Mouse (Mus musculus): ENCODE data around the gene Nemp1. TPM values are rescaled to one million over a fixed set of nuclear protein-coding genes. Genes with fewer than 3 reads are reported as not detected.
A peak's percentile ranks its signal among the peaks of the same experiment; 100 is the strongest.

The Nemp1 gene
- polyA plus RNA-seq, 1 experiment from 2014 or later, result 12.6 TPM

DNA sequence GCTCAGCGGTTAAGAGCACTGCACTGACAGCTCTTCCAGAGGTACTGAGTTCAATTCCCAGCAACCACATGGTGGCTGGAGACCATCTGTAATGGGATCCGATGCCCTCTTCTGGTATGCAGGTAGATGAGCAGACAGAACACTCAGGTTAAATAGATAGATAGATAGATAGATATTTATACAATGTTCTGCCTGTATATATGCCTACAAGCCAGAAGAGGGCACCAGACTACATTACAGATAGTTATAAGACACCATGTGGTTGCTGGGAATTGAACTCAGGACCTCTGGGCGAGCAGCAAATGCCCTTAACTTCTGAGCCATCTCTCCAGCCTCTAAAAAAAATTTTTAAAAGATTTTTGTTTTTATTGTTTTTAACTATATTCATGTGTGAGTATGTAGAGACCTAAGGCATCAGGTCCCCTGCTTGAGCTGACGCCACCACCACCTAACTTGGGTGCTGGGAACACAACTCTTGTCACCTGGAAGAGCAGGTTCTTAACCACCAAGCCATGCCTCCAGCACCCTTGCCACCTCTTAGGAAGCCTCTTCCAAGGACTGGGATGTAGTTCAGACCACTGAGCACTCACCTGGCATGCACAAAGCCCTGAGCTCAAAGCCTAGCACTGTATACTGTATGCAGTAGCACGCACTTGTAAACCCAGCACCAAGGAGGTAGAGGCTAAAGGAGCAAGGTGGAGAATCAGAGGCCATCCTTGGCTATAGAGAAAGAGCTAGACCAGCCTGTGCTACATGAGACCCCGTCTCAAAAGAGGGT, 43.1 kb upstream of the Nemp1 start:
- H3K9ac ChIP-seq (replicated peaks), result no peak overlapping the region
- H3K9me3 ChIP-seq, result peaks cover 13% of the 10 kb centered on the region
- no peak overlapping the region for H3K27ac ChIP-seq
- WGBS, result 89% methylated on average over 6 of the region's 6 CpGs
- no peaks in the 10 kb centered on the region for H3K27me3 ChIP-seq
- H3K4me1 ChIP-seq (replicated peaks), result peaks cover 17% of the 10 kb centered on the region
- H3K36me3 ChIP-seq, result 0 out of 2 replicates have a peak, but pooled peaks cover 5% of the 10 kb centered on the region
- no peak for ATAC-seq (ENCODE audit: insufficient number of reproducible peaks, insufficient read depth, low FRiP score, low TSS enrichment, low read depth)
- H3K4me3 ChIP-seq (replicated peaks), result no peak overlapping the region
- H3K4me2 ChIP-seq, result no peak overlapping the region

DNA sequence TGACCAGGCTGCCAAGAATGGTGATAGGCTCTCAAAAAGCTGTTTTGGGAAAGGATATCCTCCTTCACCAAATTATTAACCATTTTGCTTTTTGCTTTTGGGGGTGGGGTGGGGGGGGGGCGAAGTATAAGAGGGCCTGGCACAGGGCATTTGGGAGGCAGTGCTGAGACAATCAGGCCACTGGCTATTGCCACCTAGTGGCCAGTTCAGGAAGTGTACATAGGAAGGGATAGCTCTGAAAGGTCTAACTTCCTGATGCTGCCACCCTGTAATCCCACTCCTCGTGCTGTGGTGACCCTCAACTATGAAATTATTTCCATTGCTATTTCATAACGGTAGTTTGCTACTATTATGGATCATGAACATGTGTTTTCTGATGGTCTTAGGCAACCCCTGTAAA, 40.3 kb upstream of the Nemp1 start:
- no peak for ATAC-seq (ENCODE audit: insufficient number of reproducible peaks, insufficient read depth, low FRiP score, low TSS enrichment, low read depth)
- Histone ChIP-seq H3K27me3 (no peaks in the 10 kb centered on the region), H3K4me3 (replicated peaks) (no peak overlapping the region), H3K27ac (no peak overlapping the region), H3K4me1 (replicated peaks) (peaks cover 5% of the 10 kb centered on the region; the same call in 1 of the 2 replicates), H3K4me2 (no peak overlapping the region), H3K9ac (replicated peaks) (no peak overlapping the region), H3K36me3 (0 out of 2 replicates have a peak, but pooled peaks cover 5% of the 10 kb centered on the region), H3K9me3 (peaks cover 13% of the 10 kb centered on the region)
- 94% methylated on average over 3 of the region's 3 CpGs for WGBS

DNA sequence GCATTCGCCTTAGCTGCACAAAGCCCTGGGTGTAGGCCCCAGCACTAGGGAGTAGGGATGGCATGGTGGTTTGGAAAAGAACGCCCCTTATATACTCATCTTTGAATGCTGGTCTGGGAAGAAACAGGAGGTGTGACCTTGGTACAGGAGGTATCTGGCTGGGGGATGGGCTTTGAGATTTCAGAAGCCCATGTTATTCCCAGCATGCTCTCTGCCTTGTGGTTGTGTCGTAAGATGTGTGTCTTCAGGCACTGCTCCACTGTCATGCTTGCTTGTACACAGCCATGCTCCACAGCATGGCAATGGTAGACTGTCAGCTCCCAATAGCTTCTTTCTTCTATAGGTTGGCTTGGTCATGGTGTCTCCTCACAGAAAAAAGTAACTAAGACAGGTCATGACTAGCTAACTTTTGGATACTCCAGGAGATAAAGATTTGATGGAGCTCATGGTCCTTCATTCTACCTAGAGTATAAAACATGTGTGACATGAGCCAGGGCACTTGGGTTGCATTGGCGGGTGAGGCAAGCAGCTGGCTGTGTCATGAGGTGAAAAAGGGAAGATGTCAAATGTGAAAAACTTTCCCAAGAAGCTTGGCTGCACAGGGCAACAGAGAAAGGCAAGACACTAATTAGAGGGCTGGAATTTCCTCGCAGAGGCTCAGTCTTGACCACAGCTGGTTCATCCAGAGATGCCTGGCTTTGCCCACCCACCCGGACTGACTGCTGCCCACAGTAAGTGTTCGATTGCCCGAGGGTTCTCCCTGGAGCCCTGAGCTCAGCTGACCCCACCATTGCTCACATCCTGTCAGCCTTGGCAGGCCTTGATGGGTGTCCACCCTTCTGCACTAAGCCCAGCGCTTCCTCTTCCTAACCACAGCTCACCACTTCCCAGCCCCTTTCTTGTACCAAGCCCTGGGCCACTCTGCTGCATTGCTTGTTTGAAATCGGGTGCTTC, 35.2 kb upstream of the Nemp1 start:
- Histone ChIP-seq H3K9me3 (peaks cover 6% of the 10 kb centered on the region), H3K9ac (replicated peaks) (no peak overlapping the region), H3K36me3 (no peaks in the 10 kb centered on the region), H3K4me2 (no peak overlapping the region), H3K4me3 (replicated peaks) (no peak overlapping the region), H3K27ac (no peak overlapping the region), H3K27me3 (no peaks in the 10 kb centered on the region), H3K4me1 (replicated peaks) (no peaks in the 10 kb centered on the region)
- no peak for ATAC-seq (ENCODE audit: insufficient number of reproducible peaks, insufficient read depth, low FRiP score, low TSS enrichment, low read depth)
- WGBS, result 83% methylated on average over 10 of the region's 10 CpGs

DNA sequence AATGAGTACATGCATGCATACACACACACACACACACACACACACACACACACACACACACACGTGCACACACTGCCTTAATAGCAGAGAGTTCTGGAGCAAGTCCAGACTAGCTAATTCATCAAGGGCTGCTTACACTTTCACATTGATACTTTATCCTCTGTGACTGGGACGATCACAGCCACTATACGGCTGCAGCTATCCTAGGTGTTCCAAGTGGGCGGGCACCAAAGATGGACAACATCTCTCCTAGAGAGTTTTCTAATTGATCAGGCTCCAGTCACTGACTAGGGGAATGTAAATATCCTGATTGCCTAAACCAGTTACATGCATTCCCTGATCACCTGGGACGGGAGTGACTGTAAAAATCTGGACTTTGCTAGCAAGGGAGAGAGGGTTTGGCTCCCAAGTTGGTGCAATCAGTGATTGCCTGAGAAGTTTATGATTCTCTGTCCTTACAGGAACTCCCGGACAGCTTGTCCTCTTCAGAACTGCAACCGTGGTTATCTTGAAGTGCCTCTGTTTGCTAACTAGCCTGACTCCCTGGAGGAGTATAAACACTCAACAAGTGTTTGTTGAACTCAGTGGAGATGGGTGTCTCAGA, 33.9 kb upstream of the Nemp1 start:
- ATAC-seq (ENCODE audit: insufficient number of reproducible peaks, insufficient read depth, low FRiP score, low TSS enrichment, low read depth), result no peak
- H3K36me3 ChIP-seq, result no peaks in the 10 kb centered on the region
- H3K27ac ChIP-seq, result no peak overlapping the region
- WGBS, result 60% methylated on average over 7 of the region's 7 CpGs
- H3K9ac ChIP-seq (replicated peaks), result no peak overlapping the region
- H3K9me3 ChIP-seq, result no peaks in the 10 kb centered on the region
- no peak overlapping the region for H3K4me2 ChIP-seq
- H3K4me3 ChIP-seq (replicated peaks), result no peak overlapping the region
- no peaks in the 10 kb centered on the region for H3K4me1 ChIP-seq (replicated peaks)
- H3K27me3 ChIP-seq, result no peaks in the 10 kb centered on the region

DNA sequence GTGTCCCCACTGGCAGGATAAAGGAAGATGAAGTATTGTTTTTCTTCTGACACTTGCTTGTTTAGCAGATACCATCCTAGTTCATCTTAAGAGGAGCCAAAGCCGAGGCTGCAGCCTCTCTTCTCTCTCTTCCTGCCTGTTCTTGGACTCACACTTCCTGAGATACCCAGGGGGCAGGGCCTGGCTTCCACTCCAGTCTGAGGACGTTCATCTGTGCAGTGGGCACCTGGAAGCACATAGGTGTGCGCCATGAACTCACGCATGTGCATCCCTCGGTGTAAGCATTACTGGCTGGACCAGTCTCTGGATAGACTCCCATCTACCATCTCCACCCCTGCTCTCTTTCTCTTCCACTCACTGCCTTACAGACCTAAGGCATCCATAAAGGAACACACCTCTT, 26.3 kb upstream of the Nemp1 start:
- Histone ChIP-seq H3K4me2 (no peak overlapping the region), H3K4me1 (replicated peaks) (peaks cover 26% of the 10 kb centered on the region), H3K9me3 (no peaks in the 10 kb centered on the region), H3K9ac (replicated peaks) (no peak overlapping the region), H3K27me3 (no peaks in the 10 kb centered on the region), H3K36me3 (no peaks in the 10 kb centered on the region), H3K4me3 (replicated peaks) (no peak overlapping the region), H3K27ac (no peak overlapping the region)
- no peak for ATAC-seq (ENCODE audit: insufficient number of reproducible peaks, insufficient read depth, low FRiP score, low TSS enrichment, low read depth)
- WGBS, result 68% methylated on average over 5 of the region's 5 CpGs

DNA sequence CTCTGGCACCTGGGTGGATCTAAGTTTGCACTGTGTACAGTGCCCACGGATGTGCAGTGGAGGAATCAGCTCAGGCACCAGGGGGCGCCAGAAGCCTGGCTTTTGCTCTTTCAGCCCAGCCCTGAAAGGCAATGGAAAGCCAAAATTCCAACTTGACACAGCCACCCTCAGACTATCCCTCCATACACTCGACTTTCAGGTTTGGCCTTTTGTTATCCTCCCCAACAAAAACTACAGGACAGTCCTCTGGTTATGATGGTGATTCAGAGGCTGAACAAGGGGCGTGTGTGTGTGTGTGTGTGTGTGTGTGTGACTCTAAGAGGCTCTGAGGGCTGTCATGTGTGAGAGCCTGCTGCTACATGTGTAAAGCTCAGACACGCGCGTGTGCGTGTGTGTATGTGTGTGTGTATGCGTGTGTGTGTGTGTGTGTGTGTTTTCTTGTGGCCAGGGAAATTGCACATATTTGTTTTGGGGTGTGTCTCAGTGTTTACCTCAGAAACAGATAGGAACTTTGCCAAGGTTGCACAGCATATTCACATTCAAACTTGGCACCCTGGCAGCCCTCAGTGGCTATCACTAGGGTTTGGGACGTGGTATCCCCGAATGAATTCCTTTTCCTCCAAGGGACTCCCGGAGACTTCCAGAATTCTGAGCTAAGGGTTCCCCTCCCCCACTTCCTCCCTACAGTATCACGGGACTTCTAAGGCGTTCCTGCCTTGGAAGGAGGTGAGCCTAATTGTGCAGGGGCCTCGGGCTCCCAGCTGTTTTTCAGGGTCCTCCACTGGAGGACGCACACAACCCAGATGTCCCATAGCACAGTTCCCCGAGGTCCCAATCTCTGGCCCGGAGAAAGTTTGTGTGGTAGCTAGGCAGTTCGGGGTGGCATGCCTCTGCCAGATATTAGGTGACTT, 24.6 kb upstream of the Nemp1 start:
- Histone ChIP-seq H3K36me3 (no peaks in the 10 kb centered on the region), H3K4me1 (replicated peaks) (peaks cover 26% of the 10 kb centered on the region), H3K9ac (replicated peaks) (peak overlapping the region; percentile 64), H3K27me3 (no peaks in the 10 kb centered on the region), H3K4me2 (peak overlapping the region; percentile 74), H3K27ac (peak overlapping the region; percentile 66), H3K9me3 (no peaks in the 10 kb centered on the region), H3K4me3 (replicated peaks) (peak overlapping the region; percentile 42)
- WGBS, result 7% methylated on average over 19 of the region's 19 CpGs
- ATAC-seq (ENCODE audit: insufficient number of reproducible peaks, insufficient read depth, low FRiP score, low TSS enrichment, low read depth), result peak; percentile 77

DNA sequence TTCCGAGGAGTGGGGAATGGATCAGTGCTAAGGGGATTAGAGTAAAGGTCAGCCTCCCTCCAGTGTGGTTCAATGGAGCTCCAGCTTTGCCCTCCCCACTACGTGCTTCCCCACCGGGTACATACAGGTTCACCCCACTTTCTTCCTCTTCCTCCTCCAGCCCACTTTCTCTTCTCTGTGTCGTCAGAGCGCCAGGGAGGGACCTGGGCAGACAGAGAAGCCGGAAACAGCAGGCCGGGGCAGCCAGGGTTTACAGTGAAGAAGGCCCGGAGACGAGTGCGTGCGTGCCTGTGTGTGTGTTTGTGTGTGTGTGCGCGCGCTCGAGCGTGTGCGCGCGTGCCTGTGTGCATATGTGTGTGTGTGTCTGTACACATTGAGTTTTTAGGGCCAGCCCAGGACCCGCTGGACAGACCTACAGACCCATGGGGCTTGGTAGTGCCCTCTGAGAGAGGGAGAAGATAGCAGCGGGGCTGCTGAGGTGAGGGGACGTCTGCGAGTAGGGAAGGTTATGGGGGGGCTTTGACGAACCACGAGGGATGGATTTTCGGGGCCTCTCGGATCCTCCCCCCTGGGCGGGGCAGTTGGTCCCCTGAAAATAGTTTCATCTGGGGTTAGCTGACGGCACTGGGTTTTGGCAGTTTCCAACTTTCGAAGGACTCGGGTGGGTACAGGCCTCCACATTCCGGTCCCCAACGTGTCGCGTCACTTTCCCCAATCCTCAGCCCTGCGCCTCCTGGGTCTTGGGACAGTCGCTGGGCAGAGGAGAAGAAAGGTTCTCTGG, 23.7 kb upstream of the Nemp1 start, which contains the start of gene Stat6:
Gene Stat6, plus strand, starts transcription at position 215 of the 781 bp plus-strand sequence.
- Histone ChIP-seq H3K36me3 (no peaks in the 10 kb centered on the region), H3K4me2 (peak within 1 kb of the TSS; percentile 74), H3K4me3 (replicated peaks) (peak within 1 kb of the TSS; percentile 42), H3K9me3 (no peaks in the 10 kb centered on the region), H3K4me1 (replicated peaks) (peaks cover 26% of the 10 kb centered on the region), H3K27ac (peak within 1 kb of the TSS; percentile 66), H3K27me3 (no peaks in the 10 kb centered on the region), H3K9ac (replicated peaks) (peak within 1 kb of the TSS; percentile 64)
- WGBS, result 7% methylated on average over 37 of the region's 37 CpGs
- peak; percentile 53; the same call in 1 of the 2 replicates for ATAC-seq (ENCODE audit: insufficient number of reproducible peaks, insufficient read depth, low FRiP score, low TSS enrichment, low read depth)

DNA sequence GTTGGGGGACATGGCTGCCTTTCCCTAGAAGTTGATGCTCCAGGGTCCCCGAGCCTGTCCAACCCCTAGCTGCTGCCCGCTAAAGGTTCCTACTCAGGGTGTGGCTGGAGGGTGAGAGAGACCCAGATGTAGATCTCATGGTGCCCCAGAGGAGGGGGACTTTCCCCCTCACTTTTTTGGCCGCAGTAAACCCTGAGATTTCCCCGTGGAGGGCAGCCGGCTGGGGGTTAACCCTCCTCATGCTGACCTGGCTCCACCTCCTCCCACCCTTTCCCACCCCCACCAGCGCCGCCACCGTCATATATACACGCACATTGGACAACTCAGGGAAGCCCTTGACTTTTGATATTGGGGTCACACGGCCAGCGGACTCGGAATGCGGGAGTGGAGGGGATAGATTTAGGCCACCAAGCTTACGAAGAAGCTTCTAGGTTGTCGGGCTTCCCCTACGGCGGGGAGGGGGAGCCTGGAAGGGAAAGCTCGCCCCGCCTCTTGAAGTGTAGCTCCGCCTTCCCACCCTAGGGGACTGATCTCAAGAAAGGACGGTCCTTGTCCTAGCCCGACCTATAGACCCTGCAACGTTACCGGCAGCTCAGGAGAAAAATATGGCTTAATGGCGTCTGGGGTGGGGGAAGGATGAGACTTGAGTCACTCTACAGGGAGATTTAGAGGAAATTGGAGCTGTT, 23.0 kb upstream of the Nemp1 start:
- Histone ChIP-seq H3K9me3 (no peaks in the 10 kb centered on the region), H3K4me2 (peak overlapping the region; percentile 74), H3K9ac (replicated peaks) (peak overlapping the region; percentile 64), H3K27ac (peak overlapping the region; percentile 66; the same call in 1 of the 2 replicates), H3K4me3 (replicated peaks) (peak overlapping the region; percentile 42), H3K36me3 (no peaks in the 10 kb centered on the region), H3K4me1 (replicated peaks) (peaks cover 26% of the 10 kb centered on the region), H3K27me3 (no peaks in the 10 kb centered on the region)
- WGBS, result 3% methylated on average over 25 of the region's 25 CpGs
- peak; percentile 9 for ATAC-seq (ENCODE audit: insufficient number of reproducible peaks, insufficient read depth, low FRiP score, low TSS enrichment, low read depth)

DNA sequence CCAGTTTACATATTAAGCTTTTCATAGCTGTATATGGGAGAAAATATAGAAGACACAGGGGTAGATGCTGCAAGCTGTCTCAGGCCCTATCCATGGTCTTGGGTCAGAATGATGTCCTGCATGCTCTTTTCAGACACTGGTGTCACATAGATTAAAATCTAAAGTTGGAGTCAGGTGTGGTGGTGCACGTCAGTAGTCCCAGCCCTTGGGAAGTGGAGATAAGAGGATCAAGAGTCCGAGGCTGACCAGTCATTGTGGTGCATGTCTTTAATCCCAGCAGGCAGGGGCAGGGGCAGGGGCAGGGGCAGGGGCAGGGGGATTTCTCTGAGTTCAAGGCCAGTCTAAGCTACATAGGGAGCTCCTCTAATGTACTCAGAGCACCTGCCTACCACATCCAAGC, 20.9 kb upstream of the Nemp1 start:
- 68% methylated on average over 2 of the region's 2 CpGs for WGBS
- peaks cover 26% of the 10 kb centered on the region for H3K4me1 ChIP-seq (replicated peaks)
- H3K27ac ChIP-seq, result no peak overlapping the region
- H3K4me2 ChIP-seq, result no peak overlapping the region
- no peak for ATAC-seq (ENCODE audit: insufficient number of reproducible peaks, insufficient read depth, low FRiP score, low TSS enrichment, low read depth)
- no peak overlapping the region for H3K4me3 ChIP-seq (replicated peaks)
- no peak overlapping the region for H3K9ac ChIP-seq (replicated peaks)
- H3K9me3 ChIP-seq, result no peaks in the 10 kb centered on the region
- H3K27me3 ChIP-seq, result no peaks in the 10 kb centered on the region
- no peaks in the 10 kb centered on the region for H3K36me3 ChIP-seq

All from limb, embryonic 12.5 days (tissue).